Mouse (Mus musculus): ENCODE measurements around the gene Borcs6. TPM values are rescaled to one million over a fixed set of nuclear protein-coding genes. Genes with fewer than 3 reads are reported as not detected.

The Borcs6 gene
- polyA plus RNA-seq, 1 experiment = 14.3 TPM

- Histone ChIP-seq H3K79me2 (ENCODE audit: control insufficient read depth, insufficient read depth) (no peaks in the 10 kb centered on the region), H3K4me3 (ENCODE audit: insufficient read depth, poor library complexity, severe bottlenecking) (no peak overlapping the region), H3ac (ENCODE audit: control insufficient read depth, insufficient read length, low read depth) (no peak overlapping the region), H3K27me3 (ENCODE audit: control insufficient read depth, insufficient read depth, insufficient read length) (no peaks in the 10 kb centered on the region), H3K36me3 (ENCODE audit: control insufficient read depth, insufficient read depth) (no peaks in the 10 kb centered on the region), H3K79me3 (ENCODE audit: low read depth) (no peaks in the 10 kb centered on the region)
- no peak for TF ChIP-seq CEBPB (IDR thresholded peaks at IDR 0.05; ENCODE audit: low read depth)
- no peak for TF ChIP-seq MYOG (IDR thresholded peaks at IDR 0.05; ENCODE audit: control insufficient read depth, extremely low read depth, insufficient read length)
- no peak for TF ChIP-seq USF1 (IDR thresholded peaks at IDR 0.05; ENCODE audit: low read depth)
- TF ChIP-seq MAX (IDR thresholded peaks at IDR 0.05) = no peak
- TF ChIP-seq CTCF (IDR thresholded peaks at IDR 0.05; ENCODE audit: control insufficient read depth, insufficient read depth, insufficient read length) = no peak
- TF ChIP-seq MYOD1 (IDR thresholded peaks at IDR 0.05; ENCODE audit: control insufficient read depth, insufficient read length, low read depth) = no peak
- TF ChIP-seq FOSL1 (IDR thresholded peaks at IDR 0.05; ENCODE audit: insufficient read depth, low read length, poor library complexity, severe bottlenecking) = no peak
Observed at GRCm38 (mm10) chr11:69073951-69074775, 14.6 kb downstream of the Borcs6 start.

GRCm38 (mm10) chr11:69074776-69075069 is 15.2 kb downstream of the Borcs6 start:
- H3K79me3 ChIP-seq (ENCODE audit: low read depth) = no peaks in the 10 kb centered on the region
- H3K27me3 ChIP-seq (ENCODE audit: control insufficient read depth, insufficient read depth, insufficient read length) = no peaks in the 10 kb centered on the region
- no peaks in the 10 kb centered on the region for H3K36me3 ChIP-seq (ENCODE audit: control insufficient read depth, insufficient read depth)
- H3K79me2 ChIP-seq (ENCODE audit: control insufficient read depth, insufficient read depth) = no peaks in the 10 kb centered on the region
- H3K4me3 ChIP-seq (ENCODE audit: insufficient read depth, poor library complexity, severe bottlenecking) = no peak overlapping the region
- TF ChIP-seq MAX (IDR thresholded peaks at IDR 0.05) (no peak), MYOD1 (IDR thresholded peaks at IDR 0.05; ENCODE audit: control insufficient read depth, insufficient read length, low read depth) (no peak), CTCF (IDR thresholded peaks at IDR 0.05; ENCODE audit: control insufficient read depth, insufficient read depth, insufficient read length) (no peak), MYOG (IDR thresholded peaks at IDR 0.05; ENCODE audit: control insufficient read depth, extremely low read depth, insufficient read length) (no peak), FOSL1 (IDR thresholded peaks at IDR 0.05; ENCODE audit: insufficient read depth, low read length, poor library complexity, severe bottlenecking) (no peak), USF1 (IDR thresholded peaks at IDR 0.05; ENCODE audit: low read depth) (no peak), CEBPB (IDR thresholded peaks at IDR 0.05; ENCODE audit: low read depth) (no peak)
- H3ac ChIP-seq (ENCODE audit: control insufficient read depth, insufficient read length, low read depth) = no peak overlapping the region

GRCm38 (mm10) chr11:69075764-69076479 is 16.4 kb downstream of the Borcs6 start:
- Histone ChIP-seq H3K27me3 (ENCODE audit: control insufficient read depth, insufficient read depth, insufficient read length) (no peaks in the 10 kb centered on the region), H3ac (ENCODE audit: control insufficient read depth, insufficient read length, low read depth) (no peak overlapping the region), H3K79me3 (ENCODE audit: low read depth) (no peaks in the 10 kb centered on the region), H3K4me3 (ENCODE audit: insufficient read depth, poor library complexity, severe bottlenecking) (no peak overlapping the region), H3K36me3 (ENCODE audit: control insufficient read depth, insufficient read depth) (no peaks in the 10 kb centered on the region), H3K79me2 (ENCODE audit: control insufficient read depth, insufficient read depth) (no peaks in the 10 kb centered on the region)
- TF ChIP-seq CEBPB (IDR thresholded peaks at IDR 0.05; ENCODE audit: low read depth) (no peak), MYOG (IDR thresholded peaks at IDR 0.05; ENCODE audit: control insufficient read depth, extremely low read depth, insufficient read length) (no peak), USF1 (IDR thresholded peaks at IDR 0.05; ENCODE audit: low read depth) (no peak), FOSL1 (IDR thresholded peaks at IDR 0.05; ENCODE audit: insufficient read depth, low read length, poor library complexity, severe bottlenecking) (no peak), MYOD1 (IDR thresholded peaks at IDR 0.05; ENCODE audit: control insufficient read depth, insufficient read length, low read depth) (no peak), CTCF (IDR thresholded peaks at IDR 0.05; ENCODE audit: control insufficient read depth, insufficient read depth, insufficient read length) (no peak), MAX (IDR thresholded peaks at IDR 0.05) (no peak)

GRCm38 (mm10) chr11:69076572-69076971 is 17.1 kb downstream of the Borcs6 start:
- Histone ChIP-seq H3K36me3 (ENCODE audit: control insufficient read depth, insufficient read depth) (no peaks in the 10 kb centered on the region), H3ac (ENCODE audit: control insufficient read depth, insufficient read length, low read depth) (no peak overlapping the region), H3K4me3 (ENCODE audit: insufficient read depth, poor library complexity, severe bottlenecking) (no peak overlapping the region), H3K79me3 (ENCODE audit: low read depth) (no peaks in the 10 kb centered on the region), H3K27me3 (ENCODE audit: control insufficient read depth, insufficient read depth, insufficient read length) (no peaks in the 10 kb centered on the region), H3K79me2 (ENCODE audit: control insufficient read depth, insufficient read depth) (no peaks in the 10 kb centered on the region)
- no peak for TF ChIP-seq FOSL1 (IDR thresholded peaks at IDR 0.05; ENCODE audit: insufficient read depth, low read length, poor library complexity, severe bottlenecking)
- TF ChIP-seq CEBPB (IDR thresholded peaks at IDR 0.05; ENCODE audit: low read depth) = no peak
- TF ChIP-seq MYOD1 (IDR thresholded peaks at IDR 0.05; ENCODE audit: control insufficient read depth, insufficient read length, low read depth) = no peak
- no peak for TF ChIP-seq USF1 (IDR thresholded peaks at IDR 0.05; ENCODE audit: low read depth)
- no peak for TF ChIP-seq CTCF (IDR thresholded peaks at IDR 0.05; ENCODE audit: control insufficient read depth, insufficient read depth, insufficient read length)
- TF ChIP-seq MAX (IDR thresholded peaks at IDR 0.05) = no peak
- no peak for TF ChIP-seq MYOG (IDR thresholded peaks at IDR 0.05; ENCODE audit: control insufficient read depth, extremely low read depth, insufficient read length)

GRCm38 (mm10) chr11:69077316-69077715 is 17.8 kb downstream of the Borcs6 start:
- no peaks in the 10 kb centered on the region for H3K79me2 ChIP-seq (ENCODE audit: control insufficient read depth, insufficient read depth)
- H3K4me3 ChIP-seq (ENCODE audit: insufficient read depth, poor library complexity, severe bottlenecking) = no peak overlapping the region
- no peaks in the 10 kb centered on the region for H3K79me3 ChIP-seq (ENCODE audit: low read depth)
- H3ac ChIP-seq (ENCODE audit: control insufficient read depth, insufficient read length, low read depth) = no peak overlapping the region
- TF ChIP-seq MYOD1 (IDR thresholded peaks at IDR 0.05; ENCODE audit: control insufficient read depth, insufficient read length, low read depth) (no peak), MAX (IDR thresholded peaks at IDR 0.05) (no peak), USF1 (IDR thresholded peaks at IDR 0.05; ENCODE audit: low read depth) (no peak), MYOG (IDR thresholded peaks at IDR 0.05; ENCODE audit: control insufficient read depth, extremely low read depth, insufficient read length) (no peak)
- H3K36me3 ChIP-seq (ENCODE audit: control insufficient read depth, insufficient read depth) = no peaks in the 10 kb centered on the region
- no peaks in the 10 kb centered on the region for H3K27me3 ChIP-seq (ENCODE audit: control insufficient read depth, insufficient read depth, insufficient read length)
